Mouse (Mus musculus) mouse embryonic stem cell (cell line): ENCODE measurements around the gene Sft2d1.
"Not testable (repeated sequence)": the region's sequence is repeated elsewhere in the genome, so short reads cannot be mapped to it uniquely, and the experiment has no call there.

Experiments
- in situ Hi-C, 2 experiments: fragments of 300-500 bp; cut with MboI; formaldehyde crosslinking; loops; 1 replicate in 1 of 2; 3 replicates in 1 of 2; pipeline ENCODE4 v1.14.3; 2019 to 2020; ENCODE audit warnings: low sequenced_read_pairs in 2 of 2, low pct_unique_long_range_greater_than_20kb in 1 of 2, mixed read lengths in 1 of 2; ENCODE audit not compliant: unreplicated experiment in 1 of 2

Gene Sft2d1

DNA sequence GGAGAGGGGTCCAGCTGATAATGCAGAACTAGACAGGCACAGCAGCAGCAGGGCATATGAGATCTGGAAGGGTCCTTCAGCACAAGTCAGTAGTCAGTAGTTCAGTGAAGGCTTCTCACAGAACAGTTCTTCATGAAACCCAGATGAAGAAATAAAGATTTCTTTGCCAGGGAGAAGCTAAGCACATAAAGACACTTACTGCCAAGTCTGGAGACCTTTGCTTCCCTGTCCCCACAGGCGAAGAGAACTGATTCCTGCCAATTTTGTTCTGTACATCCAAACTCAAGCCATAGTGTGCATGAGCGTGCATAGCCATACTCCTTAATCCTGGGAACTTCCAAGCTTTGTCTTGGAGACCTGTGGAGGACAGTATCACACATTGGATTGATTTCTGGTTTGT is 12.6 kb upstream of the Sft2d1 start:
- in situ Hi-C loops: no loop called here

- in situ Hi-C loops: no loop called here
Observed at GRCm38 (mm10) chr17:8299524-8299923, 11.4 kb upstream of the Sft2d1 start.

- in situ Hi-C loops: no loop called here
Observed at GRCm38 (mm10) chr17:8301515-8301914, 9.4 kb upstream of the Sft2d1 start.

DNA sequence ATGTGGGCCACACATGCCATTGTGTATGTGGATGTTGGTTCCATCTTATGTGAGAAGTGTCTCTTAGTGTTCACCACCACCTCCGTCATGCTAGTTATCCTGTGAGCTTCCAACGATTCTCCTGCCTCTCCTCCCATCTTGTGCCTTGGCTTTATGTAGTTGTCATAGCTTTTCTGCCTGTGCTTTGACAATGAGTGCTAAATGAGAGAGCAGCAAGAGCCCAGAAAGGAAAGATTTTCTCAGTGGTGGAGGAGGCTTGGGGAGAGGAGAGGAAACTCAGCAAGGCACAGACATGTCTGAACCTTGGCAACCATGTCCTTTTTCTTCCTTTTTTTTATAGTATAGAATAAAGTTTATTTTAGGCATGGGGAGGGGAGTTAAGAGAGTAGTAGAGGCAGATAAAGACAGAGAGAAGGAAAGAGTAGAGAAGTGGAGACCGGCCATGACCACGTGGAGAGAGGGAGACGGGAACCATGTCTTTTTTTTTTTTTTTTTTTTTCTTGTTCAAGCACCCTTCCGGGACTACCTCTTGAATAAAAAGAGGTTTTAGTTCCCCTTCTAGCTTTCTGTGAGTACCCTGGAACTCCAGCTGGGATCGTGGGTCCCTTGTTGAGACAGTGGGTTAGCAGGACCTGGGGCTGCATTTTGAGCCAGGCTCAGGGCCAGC is 8.0 kb upstream of the Sft2d1 start:
- in situ Hi-C loops: no loop called here

- in situ Hi-C loops: no loop called here
Observed at GRCm38 (mm10) chr17:8303671-8304070, 7.2 kb upstream of the Sft2d1 start.

- in situ Hi-C loops: no loop called here
Observed at GRCm38 (mm10) chr17:8305801-8306200, 5.1 kb upstream of the Sft2d1 start.

- in situ Hi-C loops: no loop called here
Observed at GRCm38 (mm10) chr17:8311751-8312150, 849 bp downstream of the Sft2d1 start.

GRCm38 (mm10) chr17:8313976-8314375 is 3.1 kb downstream of the Sft2d1 start:
- in situ Hi-C loops: no loop called here

- in situ Hi-C loops: no loop called here
Observed at GRCm38 (mm10) chr17:8316251-8316650, 5.3 kb downstream of the Sft2d1 start.

GRCm38 (mm10) chr17:8326877-8327276 is 16.0 kb downstream of the Sft2d1 start:
- in situ Hi-C loops: not testable (repeated sequence)

DNA sequence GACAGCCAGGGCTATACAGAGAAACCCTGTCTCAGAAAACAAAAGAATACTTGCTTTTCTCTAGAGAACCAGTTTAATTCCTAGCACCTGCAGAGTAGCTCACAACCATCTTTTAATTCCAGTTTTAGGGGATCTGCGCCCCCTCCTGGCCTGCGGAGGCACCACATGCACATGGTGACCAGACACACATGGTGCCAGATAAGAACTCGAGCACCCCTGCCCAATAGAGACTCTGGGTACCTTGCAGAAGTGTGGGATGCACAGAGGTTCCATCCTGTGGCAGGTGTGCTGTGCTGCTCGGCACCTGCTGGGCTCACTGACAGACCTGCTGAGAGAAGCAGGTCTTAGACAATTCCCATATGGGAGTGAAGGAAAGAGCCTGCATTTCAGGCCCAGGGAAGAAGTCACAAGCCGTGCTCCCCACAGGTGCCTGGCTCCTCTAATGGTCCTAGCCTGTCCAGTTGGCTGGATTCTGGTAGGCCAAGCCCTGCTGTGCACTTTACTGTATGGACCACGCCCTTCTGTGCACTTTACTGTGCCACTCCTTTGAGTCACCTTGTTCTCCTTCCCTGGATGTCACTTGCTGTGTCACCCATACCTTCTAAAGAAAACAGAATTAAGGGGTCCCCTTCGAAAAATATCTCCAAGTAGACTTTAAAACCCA is 17.7 kb downstream of the Sft2d1 start:
- in situ Hi-C loops: no loop called here

DNA sequence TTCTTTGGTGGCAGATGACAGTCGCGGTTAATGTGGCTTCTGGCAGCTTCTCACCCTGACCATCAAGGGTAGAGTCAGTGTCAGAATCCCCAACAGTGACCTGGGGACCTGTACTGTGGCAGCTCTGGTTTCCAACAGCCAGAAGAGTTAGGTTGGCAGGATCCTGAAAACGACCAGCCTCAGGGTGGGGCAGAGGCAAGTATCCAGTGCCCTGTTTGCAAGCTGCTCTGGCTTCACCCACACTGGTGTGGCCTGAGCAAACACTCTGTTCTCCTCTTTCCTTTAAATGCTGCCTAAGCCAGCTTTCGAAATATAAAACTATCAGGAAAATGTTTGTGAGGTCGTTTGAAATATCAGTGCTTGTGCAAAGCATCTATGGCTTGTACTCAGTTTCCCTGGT is 19.7 kb downstream of the Sft2d1 start:
- in situ Hi-C loops: no loop called here

DNA sequence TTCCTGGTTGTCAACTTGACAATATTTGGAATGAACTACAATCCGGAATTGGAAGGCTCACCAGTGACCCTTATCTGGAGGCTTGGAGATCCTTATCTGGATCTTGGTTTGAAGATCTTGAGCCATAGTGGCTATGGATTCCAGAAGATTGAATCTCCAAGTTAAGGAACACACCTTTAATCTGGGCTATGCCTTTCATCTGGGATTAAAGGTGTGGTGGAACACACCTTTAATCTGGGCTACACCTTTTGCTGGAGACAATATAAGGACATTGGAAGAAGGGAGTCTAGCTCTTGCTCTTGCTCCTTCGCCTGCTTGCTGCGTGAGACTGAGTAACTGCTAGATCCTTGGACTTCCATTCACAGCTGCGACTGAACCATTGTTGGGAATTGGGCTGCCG is 26.3 kb downstream of the Sft2d1 start, which contains the start of gene Prr18:
TSS of gene Prr18 (plus strand) at position 301 of the 400 bp plus-strand sequence.
- in situ Hi-C loops: not testable (repeated sequence)

DNA sequence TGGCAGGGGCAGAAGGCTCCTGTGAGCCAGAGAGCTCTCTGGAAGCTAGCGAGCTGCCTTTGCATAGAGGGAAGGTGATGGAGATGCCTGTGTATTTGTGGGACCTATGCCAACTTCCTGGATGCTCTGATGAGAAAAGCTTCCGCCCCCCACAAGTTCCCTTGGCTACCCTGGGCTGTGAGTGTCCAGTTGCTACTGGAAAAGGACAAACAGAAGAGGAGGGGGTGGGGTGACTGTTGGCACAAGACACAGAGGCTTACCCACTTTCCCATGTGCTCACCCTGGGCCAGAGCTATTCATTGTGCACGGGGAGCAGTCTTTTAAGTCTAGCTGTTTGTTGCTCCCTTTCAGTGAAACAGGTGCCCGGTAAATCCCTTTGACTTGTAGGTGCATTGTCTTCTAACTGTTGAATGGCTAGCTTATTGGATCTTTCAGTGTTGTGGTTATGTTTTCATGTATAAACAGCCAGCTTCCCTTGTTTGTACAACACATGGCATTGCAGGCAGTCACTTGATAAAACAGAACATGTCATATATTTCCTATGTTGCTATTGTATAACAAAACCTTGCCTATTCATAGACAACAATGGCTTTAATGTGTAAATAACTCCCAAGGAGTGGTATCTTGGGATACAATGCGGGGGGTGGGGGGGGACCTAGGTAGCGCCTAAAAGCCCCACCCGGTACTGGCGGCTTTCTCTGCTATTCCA is 28.9 kb downstream of the Sft2d1 start:
- in situ Hi-C loops: no loop called here

GRCm38 (mm10) chr17:8340407-8341359 is 29.8 kb downstream of the Sft2d1 start:
- in situ Hi-C loops: no loop called here

DNA sequence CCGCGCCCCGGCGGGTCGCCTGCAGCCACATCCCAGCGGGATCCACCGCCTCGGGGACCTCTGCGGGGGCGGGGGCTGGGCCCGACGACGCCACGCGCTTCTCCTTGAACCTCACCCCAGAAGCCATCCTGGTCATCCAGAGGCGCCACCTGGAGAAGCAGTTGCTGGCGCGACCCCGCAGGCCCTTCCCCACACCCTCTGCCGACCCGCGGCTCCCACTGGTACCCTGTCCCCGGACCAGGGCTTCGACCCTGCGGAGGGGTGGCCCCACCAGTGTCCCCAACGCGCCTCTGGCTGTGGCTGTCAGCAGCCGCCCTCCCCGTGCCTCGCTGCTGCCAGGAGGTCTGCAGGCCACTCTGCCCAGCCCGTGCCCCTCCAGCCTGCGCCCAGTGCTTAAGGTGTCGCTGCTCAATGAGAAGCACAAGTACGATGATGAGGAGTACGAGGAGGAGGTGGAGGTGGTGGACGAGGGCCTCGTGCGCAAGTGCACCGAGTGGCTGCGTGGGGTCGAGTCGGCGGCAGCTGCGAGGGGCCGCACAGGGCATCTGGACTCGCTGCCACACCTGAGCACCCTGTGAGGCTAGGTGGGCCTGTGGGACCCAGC is 30.6 kb downstream of the Sft2d1 start:
- in situ Hi-C loops: no loop called here

DNA sequence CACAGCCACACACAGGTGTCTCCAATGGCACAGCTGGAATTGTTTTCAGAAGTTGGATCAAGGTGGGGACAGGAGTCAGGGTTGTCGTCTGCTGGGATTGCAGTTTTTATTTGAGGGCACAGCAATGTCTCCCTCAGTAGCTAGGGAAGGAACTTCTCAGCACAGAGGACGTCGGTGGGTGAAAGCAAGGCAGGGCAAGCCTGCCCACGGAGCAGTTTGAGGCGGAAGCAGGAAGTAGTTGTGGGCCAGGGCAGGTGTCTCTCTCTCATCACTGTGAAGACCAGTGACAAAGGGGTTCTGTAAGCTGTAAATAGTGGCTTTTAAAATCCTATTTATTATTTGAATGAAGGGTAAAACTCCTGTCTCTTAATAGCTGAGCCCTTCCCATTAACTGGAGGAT is 31.8 kb downstream of the Sft2d1 start:
- in situ Hi-C loops: no loop called here

- in situ Hi-C loops: no loop called here
Observed at GRCm38 (mm10) chr17:8343416-8343815, 32.5 kb downstream of the Sft2d1 start.
